Mouse (Mus musculus) stomach, postnatal 0 days (tissue): ENCODE data around the gene Mettl8. TPM values are rescaled to one million over a fixed set of nuclear protein-coding genes. Genes with fewer than 3 reads are reported as not detected.
A peak's percentile ranks its signal among the peaks of the same experiment; 100 is the strongest.

Experiments
- ATAC-seq: fragments of 200-750 bp; cut with Nextera tagmentation; 2 replicates; pipeline ENCODE4 v1.8.0; 2017; ENCODE audit not compliant: low FRiP score, low TSS enrichment
- DNase-seq: peaks from one replicate; pipeline ENCODE4 v3.0.0-alpha.2; 2016; ENCODE audit warnings: low spot score
- H3K27ac ChIP-seq: fragments of 300-500 bp; sonication (generic); replicated peaks from 2 replicates; pipeline ENCODE4 v1.5.1; 2014; ENCODE audit warnings: mild to moderate bottlenecking, control low read depth
- H3K27me3 ChIP-seq: fragments of 300-500 bp; sonication (generic); 2 replicates; pipeline ENCODE4 v1.6.1; 2014; ENCODE audit warnings: low read length; ENCODE audit not compliant: control insufficient read depth, insufficient read depth
- H3K36me3 ChIP-seq: fragments of 300-500 bp; sonication (generic); 2 replicates; pipeline ENCODE4 v1.6.1; 2014; ENCODE audit warnings: low read length, mixed read lengths; ENCODE audit not compliant: control insufficient read depth, insufficient read depth
- H3K4me1 ChIP-seq: fragments of 300-500 bp; sonication (generic); replicated peaks from 2 replicates; pipeline ENCODE4 v1.6.1; 2014; ENCODE audit warnings: antibody characterized with exemption; ENCODE audit not compliant: control insufficient read depth, insufficient read depth
- H3K4me2 ChIP-seq: fragments of 300-500 bp; sonication (generic); replicated peaks from 2 replicates; pipeline ENCODE4 v1.6.1; 2014; ENCODE audit warnings: low read depth, mild to moderate bottlenecking, control low read depth, moderate library complexity
- H3K4me3 ChIP-seq: fragments of 300-500 bp; sonication (generic); 2 replicates; pipeline ENCODE4 v1.5.1; 2014; ENCODE audit warnings: low read depth, low read length, control low read depth
- H3K9ac ChIP-seq: fragments of 300-500 bp; sonication (generic); 2 replicates; pipeline ENCODE4 v1.6.1; 2014; ENCODE audit warnings: mild to moderate bottlenecking, low read length, control low read depth, mixed read lengths
- H3K9me3 ChIP-seq: fragments of 300-500 bp; sonication (generic); 2 replicates; pipeline ENCODE4 v1.6.1; 2016; ENCODE audit warnings: low read length; ENCODE audit not compliant: control insufficient read depth
- CTCF ChIP-seq: IDR thresholded peaks from 2 replicates; pipeline ENCODE4 v1.5.1; 2016; ENCODE audit warnings: antibody characterized with exemption, low read depth, mild to moderate bottlenecking, moderate library complexity
- EP300 ChIP-seq: optimal IDR thresholded peaks from 2 replicates; pipeline ENCODE3; 2016; ENCODE audit warnings: antibody characterized with exemption
- WGBS: fragments of 180-500 bp; shearing (Covaris S2); extraction: QIAGEN DNeasy Blood & Tissue Kit; methylation state at CpG from one replicate; pipeline ENCODE4 v1.1.7; 2014; 5-methylcytosine and 5-hydroxymethylcytosine counted together
- polyA plus RNA-seq: library from polyadenylated mRNA; unstranded; fragments of >200 nt; fragmentation: Nextera tagmentation; extraction: Ambion mirVana; gene quantifications from 2 replicates; pipeline ENCODE4 v1.2.1, GENCODE M21; 2015

The Mettl8 gene
- polyA plus RNA-seq, result 7.7 and 9.2 TPM in 2 replicates

- H3K27ac ChIP-seq, result peak within 1 kb of the TSS; percentile 97
- peak within 1 kb of the TSS; percentile 94 for H3K9ac ChIP-seq
- under 1% methylated on average over 56 of the region's 57 CpGs for WGBS
- H3K4me3 ChIP-seq, result peak within 1 kb of the TSS; percentile 90
- peak within 1 kb of the TSS; percentile 86 for H3K4me2 ChIP-seq
- ATAC-seq, result peak; percentile 98
- no peak for TF ChIP-seq EP300
- peak; percentile 68 for TF ChIP-seq CTCF
- DNase-seq, result peak; percentile 98
- H3K36me3 ChIP-seq, result no peaks in the 10 kb centered on the region; the same call in 1 of the 2 replicates
- H3K27me3 ChIP-seq, result no peaks in the 10 kb centered on the region
- H3K4me1 ChIP-seq, result no peaks in the 10 kb centered on the region
- H3K9me3 ChIP-seq, result no peaks in the 10 kb centered on the region
Measured at GRCm38 (mm10) chr2:71055300-71056114, at the start of gene Mettl8, which contains the start of gene Dcaf17. Mettl8 (minus strand) TSS chr2:71055583. Dcaf17 (plus strand) TSS chr2:71055328.

- no peak overlapping the region for H3K27ac ChIP-seq
- no peak overlapping the region for H3K9ac ChIP-seq
- H3K4me1 ChIP-seq, result no peaks in the 10 kb centered on the region
- 52% methylated on average over 3 of the region's 3 CpGs for WGBS
- TF ChIP-seq EP300, result no peak
- TF ChIP-seq CTCF, result no peak
- H3K4me2 ChIP-seq, result no peak overlapping the region
- no peaks in the 10 kb centered on the region for H3K9me3 ChIP-seq
- H3K4me3 ChIP-seq, result no peak overlapping the region
- H3K36me3 ChIP-seq, result no peaks in the 10 kb centered on the region
- ATAC-seq (no peak), DNase-seq (no peak)
- H3K27me3 ChIP-seq, result no peaks in the 10 kb centered on the region
Measured at GRCm38 (mm10) chr2:71104696-71105095, 49.3 kb upstream of the Mettl8 start.

- Histone ChIP-seq H3K4me3 (no peak overlapping the region), H3K4me2 (no peak overlapping the region), H3K27ac (no peak overlapping the region), H3K36me3 (no peaks in the 10 kb centered on the region), H3K27me3 (no peaks in the 10 kb centered on the region), H3K9ac (no peak overlapping the region), H3K4me1 (no peaks in the 10 kb centered on the region), H3K9me3 (no peaks in the 10 kb centered on the region)
- DNase-seq (no peak), ATAC-seq (no peak)
- TF ChIP-seq CTCF, result no peak
- no peak for TF ChIP-seq EP300
- 86% methylated on average over 4 of the region's 4 CpGs for WGBS
Measured at GRCm38 (mm10) chr2:71103292-71103680, 47.9 kb upstream of the Mettl8 start.

- Histone ChIP-seq H3K9me3 (no peaks in the 10 kb centered on the region), H3K4me3 (no peak overlapping the region), H3K36me3 (no peaks in the 10 kb centered on the region), H3K27ac (no peak overlapping the region), H3K4me2 (no peak overlapping the region), H3K4me1 (no peaks in the 10 kb centered on the region), H3K27me3 (no peaks in the 10 kb centered on the region), H3K9ac (no peak overlapping the region)
- TF ChIP-seq EP300 (no peak), CTCF (no peak)
- no peak for ATAC-seq
- WGBS, result 80% methylated on average over 10 of the region's 10 CpGs
- DNase-seq, result no peak
Measured at GRCm38 (mm10) chr2:71102621-71103291, 47.4 kb upstream of the Mettl8 start.

GRCm38 (mm10) chr2:71096170-71096569 is 40.8 kb upstream of the Mettl8 start:
- TF ChIP-seq EP300 (no peak), CTCF (no peak)
- WGBS, result 55% methylated on average over 7 of the region's 7 CpGs
- Histone ChIP-seq H3K27me3 (no peaks in the 10 kb centered on the region), H3K4me2 (no peak overlapping the region), H3K9me3 (no peaks in the 10 kb centered on the region), H3K36me3 (0 out of 2 replicates have a peak, but pooled peaks cover 5% of the 10 kb centered on the region), H3K4me1 (no peaks in the 10 kb centered on the region), H3K9ac (no peak overlapping the region), H3K27ac (no peak overlapping the region), H3K4me3 (no peak overlapping the region)
- peak; percentile 54 for DNase-seq
- ATAC-seq, result peak; percentile 83
